Mouse (Mus musculus): ENCODE measurements at regions not wholly inside any gene's neighbourhood (a gene's known extent, or its start where the extent isn't known, plus 50 kb on each side); places are given as distances from the start of the nearest gene placed in this dataset.

DNA sequence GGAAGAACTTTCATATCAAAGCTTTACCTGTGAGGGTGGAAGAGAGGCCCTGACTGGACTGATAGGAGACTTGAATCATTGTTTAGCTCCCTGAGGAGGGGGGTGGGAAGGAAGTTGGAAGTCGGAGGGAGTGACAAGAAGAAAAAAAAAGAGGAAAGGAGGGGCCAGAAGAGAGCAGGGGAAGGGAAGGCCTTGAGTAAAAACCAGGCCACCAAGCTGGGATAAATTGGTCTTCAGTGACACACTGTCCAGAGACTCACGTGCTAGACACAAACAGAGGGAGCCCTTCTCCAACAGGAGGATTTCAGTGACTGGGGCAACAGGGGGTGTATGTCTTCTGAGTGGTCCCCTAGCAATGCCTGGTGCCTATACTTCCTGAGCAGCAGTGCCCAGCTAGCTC is 172.9 kb downstream of the Dact1 start:
- peak overlapping the region; percentile 69 for H3K27ac ChIP-seq (replicated peaks)
- no peak for ATAC-seq (ENCODE audit: insufficient number of reproducible peaks, low FRiP score, low TSS enrichment, low read depth)
- WGBS = 43% methylated on average over 2 of the region's 2 CpGs

DNA sequence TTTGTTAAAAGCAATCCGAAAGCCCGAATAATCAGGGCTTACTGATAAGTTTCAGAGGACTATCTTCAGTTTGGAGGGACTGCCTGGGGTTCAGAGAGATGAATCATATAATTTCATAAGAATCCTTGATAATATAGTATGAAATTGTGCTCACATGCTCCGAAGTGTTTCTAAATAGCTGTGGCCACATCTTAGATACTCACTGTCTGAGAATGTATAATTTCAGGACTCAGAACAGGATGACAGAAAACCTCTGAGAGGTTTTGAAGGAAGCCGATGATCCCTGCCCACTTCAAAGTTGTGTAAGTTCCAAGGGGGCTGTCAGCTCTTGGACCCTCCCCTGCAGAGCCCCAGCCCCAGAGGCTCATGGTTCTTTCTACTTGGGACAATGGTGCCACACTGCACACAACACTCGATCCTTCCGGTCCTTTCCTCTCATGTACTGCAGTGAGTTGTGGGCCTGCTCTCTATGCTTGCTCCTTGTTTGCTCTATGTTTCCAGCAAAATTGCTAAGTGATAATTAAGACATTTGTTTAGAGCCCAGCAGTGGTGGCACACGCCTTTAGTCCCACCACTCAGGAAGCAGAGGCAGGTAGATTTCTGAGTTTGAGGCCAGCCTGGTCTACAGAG is 174.0 kb downstream of the Dact1 start:
- Histone ChIP-seq H3K27ac (replicated peaks) (0 out of 2 replicates have a peak overlapping the region, but pooled peaks have one; percentile 8), H3K4me2 (replicated peaks) (no peak overlapping the region), H3K4me3 (replicated peaks) (no peak overlapping the region), H3K9me3 (replicated peaks) (no peaks in the 10 kb centered on the region), H3K27me3 (0 out of 2 replicates have a peak, but pooled peaks cover 5% of the 10 kb centered on the region), H3K9ac (no peak overlapping the region), H3K4me1 (peaks cover 30% of the 10 kb centered on the region), H3K36me3 (no peaks in the 10 kb centered on the region)
- 77% methylated on average over 7 of the region's 7 CpGs for WGBS
- ATAC-seq (ENCODE audit: insufficient number of reproducible peaks, low FRiP score, low TSS enrichment, low read depth) = no peak

More for the DNA sequence above, 172.9 kb downstream of the Dact1 start:
- Histone ChIP-seq H3K36me3 (no peaks in the 10 kb centered on the region), H3K4me3 (replicated peaks) (no peak overlapping the region), H3K9me3 (replicated peaks) (no peaks in the 10 kb centered on the region), H3K4me1 (peaks cover 30% of the 10 kb centered on the region), H3K27me3 (0 out of 2 replicates have a peak, but pooled peaks cover 5% of the 10 kb centered on the region), H3K9ac (no peak overlapping the region), H3K4me2 (replicated peaks) (no peak overlapping the region)

GRCm38 (mm10) chr12:71484286-71484685 is 174.6 kb downstream of the Dact1 start:
- Histone ChIP-seq H3K36me3 (no peaks in the 10 kb centered on the region), H3K4me1 (peaks cover 30% of the 10 kb centered on the region), H3K9me3 (replicated peaks) (no peaks in the 10 kb centered on the region), H3K9ac (no peak overlapping the region), H3K27ac (replicated peaks) (no peak overlapping the region), H3K4me2 (replicated peaks) (no peak overlapping the region), H3K4me3 (replicated peaks) (no peak overlapping the region), H3K27me3 (0 out of 2 replicates have a peak, but pooled peaks cover 5% of the 10 kb centered on the region)
- no peak for ATAC-seq (ENCODE audit: insufficient number of reproducible peaks, low FRiP score, low TSS enrichment, low read depth)
- WGBS = 92% methylated on average over 5 of the region's 5 CpGs

- WGBS = 83% methylated on average over 12 of the region's 12 CpGs
Observed at GRCm38 (mm10) chr12:71486078-71486477, 176.4 kb downstream of the Dact1 start.

DNA sequence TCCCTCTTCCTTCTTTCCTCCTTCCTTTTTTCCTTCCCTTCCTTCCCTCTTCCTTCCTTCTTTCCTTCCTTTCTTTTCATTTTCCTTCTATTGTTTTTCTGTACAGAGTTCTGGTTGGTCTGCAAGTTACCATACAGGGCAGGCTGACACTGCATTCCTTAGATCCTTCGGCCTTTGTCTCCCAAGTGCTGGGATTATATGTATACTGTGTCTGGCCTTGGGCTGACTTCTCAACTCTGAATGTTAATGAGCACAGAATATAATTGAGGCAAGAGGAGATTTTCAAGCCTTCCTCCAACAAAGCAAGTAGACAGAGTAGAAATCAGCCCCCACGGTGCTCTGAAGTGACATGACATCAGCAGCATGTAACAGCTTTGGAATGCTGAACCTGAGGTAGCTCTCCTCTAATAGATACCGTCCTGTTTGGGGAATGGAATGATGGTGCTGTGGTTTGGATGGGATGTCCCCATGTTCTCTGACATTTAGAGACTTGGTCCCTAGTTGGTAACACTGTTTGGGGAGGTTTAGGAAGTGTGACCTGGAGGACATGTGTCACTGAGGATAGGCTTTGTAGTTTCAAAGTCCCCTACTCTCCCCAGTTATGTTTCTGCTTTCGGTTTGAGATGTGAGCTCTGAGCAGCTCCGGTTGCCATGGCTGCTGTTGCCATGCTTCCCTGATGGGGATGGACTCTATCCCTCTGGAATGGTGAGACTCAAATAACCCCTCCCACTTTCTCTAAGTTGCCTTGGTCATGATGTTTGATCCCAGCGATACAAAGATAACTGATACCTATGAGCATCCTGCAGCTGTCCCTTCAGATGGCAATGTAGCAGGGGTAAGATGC is 178.1 kb downstream of the Dact1 start:
- no peak overlapping the region for H3K27ac ChIP-seq (replicated peaks)
- no peak for ATAC-seq (ENCODE audit: insufficient number of reproducible peaks, low FRiP score, low TSS enrichment, low read depth)
- no peak overlapping the region for H3K9ac ChIP-seq
- no peak overlapping the region for H3K4me2 ChIP-seq (replicated peaks)
- no peak overlapping the region for H3K4me3 ChIP-seq (replicated peaks)
- H3K9me3 ChIP-seq (replicated peaks) = no peaks in the 10 kb centered on the region
- H3K4me1 ChIP-seq = peaks cover 8% of the 10 kb centered on the region
- H3K27me3 ChIP-seq = no peaks in the 10 kb centered on the region
- H3K36me3 ChIP-seq = no peaks in the 10 kb centered on the region
- 55% methylated on average over 6 of the region's 6 CpGs for WGBS

More at GRCm38 (mm10) chr12:71486078-71486477, 176.4 kb downstream of the Dact1 start:
- Histone ChIP-seq H3K9me3 (replicated peaks) (no peaks in the 10 kb centered on the region), H3K9ac (no peak overlapping the region), H3K36me3 (no peaks in the 10 kb centered on the region), H3K4me2 (replicated peaks) (no peak overlapping the region), H3K4me3 (replicated peaks) (no peak overlapping the region), H3K27ac (replicated peaks) (peak overlapping the region; percentile 11; the same call in 1 of the 2 replicates), H3K4me1 (peaks cover 22% of the 10 kb centered on the region), H3K27me3 (no peaks in the 10 kb centered on the region)
- ATAC-seq (ENCODE audit: insufficient number of reproducible peaks, low FRiP score, low TSS enrichment, low read depth) = no peak

GRCm38 (mm10) chr12:71489295-71489694 is 179.6 kb downstream of the Dact1 start:
- no peaks in the 10 kb centered on the region for H3K4me1 ChIP-seq
- no peaks in the 10 kb centered on the region for H3K36me3 ChIP-seq
- no peaks in the 10 kb centered on the region for H3K9me3 ChIP-seq (replicated peaks)
- H3K27me3 ChIP-seq = no peaks in the 10 kb centered on the region
- no peak overlapping the region for H3K27ac ChIP-seq (replicated peaks)
- 82% methylated on average over 7 of the region's 7 CpGs for WGBS
- no peak overlapping the region for H3K4me3 ChIP-seq (replicated peaks)
- H3K4me2 ChIP-seq (replicated peaks) = no peak overlapping the region
- no peak overlapping the region for H3K9ac ChIP-seq
- ATAC-seq (ENCODE audit: insufficient number of reproducible peaks, low FRiP score, low TSS enrichment, low read depth) = no peak

GRCm38 (mm10) chr12:71494803-71495293 is 185.2 kb downstream of the Dact1 start:
- Histone ChIP-seq H3K27ac (replicated peaks) (no peak overlapping the region), H3K9ac (no peak overlapping the region), H3K4me1 (0 out of 2 replicates have a peak, but pooled peaks cover 5% of the 10 kb centered on the region), H3K36me3 (no peaks in the 10 kb centered on the region), H3K27me3 (no peaks in the 10 kb centered on the region), H3K4me2 (replicated peaks) (no peak overlapping the region), H3K4me3 (replicated peaks) (no peak overlapping the region), H3K9me3 (replicated peaks) (no peaks in the 10 kb centered on the region)
- WGBS = 71% methylated on average over 10 of the region's 10 CpGs
- no peak for ATAC-seq (ENCODE audit: insufficient number of reproducible peaks, low FRiP score, low TSS enrichment, low read depth)

DNA sequence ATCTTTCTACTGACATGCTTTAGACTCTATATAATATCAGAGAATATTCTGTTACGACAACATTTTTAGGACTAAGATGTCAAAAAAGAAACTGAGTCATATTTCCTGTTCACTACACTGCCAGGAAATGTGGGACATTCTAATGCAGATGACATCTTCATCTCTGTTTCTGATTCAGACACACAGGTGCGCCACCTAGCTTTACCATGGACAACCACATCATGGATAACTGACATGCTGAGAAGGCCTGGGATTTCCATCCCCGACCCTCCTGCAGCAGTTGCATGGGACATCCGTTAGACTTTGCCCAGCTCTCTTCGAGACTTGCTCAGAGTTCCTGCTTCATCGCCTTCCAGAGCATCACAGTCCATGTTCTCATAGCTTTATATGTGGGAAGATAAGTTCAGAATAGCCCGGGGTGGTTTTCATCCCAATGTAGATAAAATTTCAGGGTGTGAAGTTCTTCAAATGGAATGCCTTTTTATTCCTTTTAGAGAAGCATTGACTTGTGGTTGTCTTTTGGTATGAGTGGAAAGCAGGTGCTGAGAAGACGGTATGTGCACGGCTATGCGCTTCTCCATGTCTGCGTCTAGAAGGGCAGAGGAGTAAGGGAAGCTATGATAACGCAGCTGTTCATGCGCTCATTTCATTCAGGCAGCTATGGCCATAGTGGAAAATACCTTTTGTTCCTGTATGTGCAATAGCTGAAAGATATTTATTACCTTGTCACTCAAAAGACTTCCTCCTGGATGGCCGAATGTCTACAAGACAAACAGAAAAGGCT is 188.8 kb downstream of the Dact1 start:
- no peak for ATAC-seq (ENCODE audit: insufficient number of reproducible peaks, low FRiP score, low TSS enrichment, low read depth)
- H3K4me3 ChIP-seq (replicated peaks) = no peak overlapping the region
- H3K9ac ChIP-seq = no peak overlapping the region
- no peaks in the 10 kb centered on the region for H3K36me3 ChIP-seq
- H3K4me1 ChIP-seq = peaks cover 10% of the 10 kb centered on the region; the same call in 1 of the 2 replicates
- WGBS = 70% methylated on average over 14 of the region's 14 CpGs
- no peaks in the 10 kb centered on the region for H3K9me3 ChIP-seq (replicated peaks)
- no peaks in the 10 kb centered on the region for H3K27me3 ChIP-seq
- no peak overlapping the region for H3K27ac ChIP-seq (replicated peaks)
- no peak overlapping the region for H3K4me2 ChIP-seq (replicated peaks)

- H3K4me1 ChIP-seq = peaks cover 10% of the 10 kb centered on the region; the same call in 1 of the 2 replicates
- ATAC-seq (ENCODE audit: insufficient number of reproducible peaks, low FRiP score, low TSS enrichment, low read depth) = no peak
- peak overlapping the region; percentile 48; the same call in 1 of the 2 replicates for H3K27ac ChIP-seq (replicated peaks)
- H3K4me3 ChIP-seq (replicated peaks) = no peak overlapping the region
- H3K27me3 ChIP-seq = no peaks in the 10 kb centered on the region
- no peak overlapping the region for H3K4me2 ChIP-seq (replicated peaks)
- H3K9me3 ChIP-seq (replicated peaks) = no peaks in the 10 kb centered on the region
- H3K9ac ChIP-seq = no peak overlapping the region
- no peaks in the 10 kb centered on the region for H3K36me3 ChIP-seq
- WGBS = 32% methylated on average over 7 of the region's 7 CpGs
Observed at GRCm38 (mm10) chr12:71501299-71501810, 191.7 kb downstream of the Dact1 start.

DNA sequence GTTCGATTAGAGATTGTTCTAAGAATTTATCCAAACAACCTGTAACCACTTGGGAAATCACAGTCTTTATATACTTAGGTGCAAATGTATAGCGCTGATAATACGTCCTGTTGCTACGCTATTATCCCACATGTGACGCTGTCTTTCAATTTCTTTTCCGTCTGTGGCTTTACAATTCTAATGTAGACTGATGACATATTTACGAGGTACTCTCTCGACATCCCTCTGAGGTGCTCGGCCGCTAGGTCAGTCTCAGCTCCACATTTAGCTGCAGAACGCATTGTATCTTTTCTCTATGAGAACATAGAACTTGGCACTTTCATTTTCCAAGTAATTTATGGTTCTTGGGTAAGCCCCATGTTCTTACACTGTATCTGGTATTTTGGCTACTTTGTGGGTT is 193.6 kb downstream of the Dact1 start:
- Histone ChIP-seq H3K9me3 (replicated peaks) (no peaks in the 10 kb centered on the region), H3K4me1 (peaks cover 10% of the 10 kb centered on the region; the same call in 1 of the 2 replicates), H3K9ac (no peak overlapping the region), H3K4me2 (replicated peaks) (no peak overlapping the region), H3K27ac (replicated peaks) (no peak overlapping the region), H3K36me3 (no peaks in the 10 kb centered on the region), H3K4me3 (replicated peaks) (no peak overlapping the region), H3K27me3 (no peaks in the 10 kb centered on the region)
- ATAC-seq (ENCODE audit: insufficient number of reproducible peaks, low FRiP score, low TSS enrichment, low read depth) = no peak
- WGBS = 73% methylated on average over 11 of the region's 11 CpGs
